Mouse (Mus musculus): ENCODE measurements around the gene Macrod2.

GRCm38 (mm10) chr2:141234306-141234705, 839.2 kb downstream of the Macrod2 start:
- no peak for TF ChIP-seq CTCF (IDR thresholded peaks at IDR 0.05; ENCODE audit: control insufficient read depth, insufficient read depth, insufficient read length)
- no peak for TF ChIP-seq USF1 (IDR thresholded peaks at IDR 0.05; ENCODE audit: low read depth)
- TF ChIP-seq MAX (IDR thresholded peaks at IDR 0.05): no peak
- no peak for TF ChIP-seq MYOD1 (IDR thresholded peaks at IDR 0.05; ENCODE audit: control insufficient read depth, insufficient read length, low read depth)

Data from C2C12 (cell line).